In the genomic region with DNA sequence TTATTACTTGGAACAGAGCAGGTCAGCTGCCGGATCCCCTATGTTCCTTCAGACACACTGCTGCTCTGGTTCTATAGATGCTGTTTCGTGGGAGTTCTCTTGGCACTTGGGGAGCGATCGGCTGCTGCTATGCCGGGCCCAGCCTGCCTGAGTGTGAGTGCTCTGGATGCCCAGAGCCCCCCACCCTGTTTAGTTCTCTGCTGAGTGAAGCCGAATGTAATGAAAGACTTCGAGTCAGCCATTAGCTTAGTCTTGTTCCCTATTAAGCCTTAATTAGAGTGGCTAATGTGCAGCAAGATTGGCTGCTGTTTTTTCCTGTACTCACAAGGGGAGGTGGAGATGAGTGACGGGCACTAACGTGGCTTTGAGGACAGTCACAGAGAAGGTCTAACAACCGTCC, we compare ENCODE assay signal across 16 mouse cellular contexts. TPM values are rescaled to one million over a fixed set of nuclear protein-coding genes. Genes with fewer than 3 reads are reported as not detected.
DNase-seq lines count a peak whose midpoint lies in the region; ATAC-seq and TF ChIP-seq lines count a peak whose summit lies in the region.
"Had no signal": no experiment of that assay in that cellular context is flagged by ENCODE, and none has a peak within 500 bp of the region (broad histone marks: within the 10 kb centered on the region; RNA-seq: fewer than 3 reads in every experiment).

No protein-coding gene starts in this region.

- 0 out of 2 replicates have a peak, but pooled peaks cover 3% of the 10 kb centered on the region for H3K4me1 ChIP-seq in kidney, postnatal 0 days (replicated peaks; ENCODE audit: insufficient read depth, low read length)
- peaks cover 7% of the 10 kb centered on the region for H3K4me1 ChIP-seq in forebrain, embryonic 16.5 days (replicated peaks; ENCODE audit: control insufficient read depth, insufficient read depth, low read length)
- H3K4me1 ChIP-seq in neural tube, embryonic 14.5 days (ENCODE audit: control insufficient read depth, insufficient read depth, low read length): 0 out of 2 replicates have a peak, but pooled peaks cover 5% of the 10 kb centered on the region

- no peak overlapping the region for H3K4me3 ChIP-seq in kidney, postnatal 0 days (replicated peaks; ENCODE audit: low read depth, low read length)
- no peak overlapping the region for H3K4me3 ChIP-seq in forebrain, embryonic 16.5 days (replicated peaks; ENCODE audit: low read length)
- H3K4me3 ChIP-seq in neural tube, embryonic 14.5 days (ENCODE audit: low read depth, low read length): no peak overlapping the region
- H3K4me3 ChIP-seq: heart, embryonic 10.5 days had no signal

- WGBS in kidney, postnatal 0 days: 28% methylated on average over 10 of the region's 10 CpGs
- 11% methylated on average over 10 of the region's 10 CpGs for WGBS in forebrain, embryonic 16.5 days
- WGBS in neural tube, embryonic 14.5 days: 17% methylated on average over 10 of the region's 10 CpGs

- TF ChIP-seq CTCF in kidney, postnatal 0 days (IDR thresholded peaks at IDR 0.05; ENCODE audit: low read depth): no peak

- 0 out of 2 replicates have a peak overlapping the region, but pooled peaks have one; percentile 8 for H3K9ac ChIP-seq in kidney, postnatal 0 days (ENCODE audit: low read depth, low read length)
- H3K9ac ChIP-seq in forebrain, embryonic 16.5 days (replicated peaks; ENCODE audit: low read depth, low read length): no peak overlapping the region
- H3K9ac ChIP-seq in neural tube, embryonic 14.5 days (replicated peaks; ENCODE audit: low read depth, low read length): no peak overlapping the region

- no peak; the same call in 1 of the 2 replicates for ATAC-seq in kidney, postnatal 0 days (replicated peaks; ENCODE audit: low FRiP score, low read depth)
- peak; percentile 78 for ATAC-seq in forebrain, embryonic 16.5 days
- peak; percentile 79 for ATAC-seq in neural tube, embryonic 14.5 days (ENCODE audit: low read depth)
- no peak for ATAC-seq in activated CD4-positive, CD25-positive, alpha-beta regulatory T cell, adult 4 months

- H3K9me3 ChIP-seq in kidney, postnatal 0 days (replicated peaks; ENCODE audit: low read length): no peaks in the 10 kb centered on the region
- no peaks in the 10 kb centered on the region for H3K9me3 ChIP-seq in forebrain, embryonic 16.5 days (ENCODE audit: control insufficient read depth, low read length)
- H3K9me3 ChIP-seq in neural tube, embryonic 14.5 days (ENCODE audit: control insufficient read depth, low read length): no peaks in the 10 kb centered on the region
- H3K9me3 ChIP-seq: heart, embryonic 10.5 days had no signal

- no peak overlapping the region for H3K27ac ChIP-seq in kidney, postnatal 0 days
- H3K27ac ChIP-seq in forebrain, embryonic 16.5 days (ENCODE audit: low read length): no peak overlapping the region
- no peak overlapping the region for H3K27ac ChIP-seq in neural tube, embryonic 14.5 days (ENCODE audit: low read depth, low read length)
- H3K27ac ChIP-seq: heart, embryonic 10.5 days had no signal

- no peak overlapping the region for H3K4me2 ChIP-seq in kidney, postnatal 0 days (ENCODE audit: low read length)
- no peak overlapping the region for H3K4me2 ChIP-seq in forebrain, embryonic 16.5 days (ENCODE audit: low read length)
- 0 out of 2 replicates have a peak overlapping the region, but pooled peaks have one; percentile 14 for H3K4me2 ChIP-seq in neural tube, embryonic 14.5 days (ENCODE audit: low read depth, low read length)

- H3K36me3 ChIP-seq in kidney, postnatal 0 days (ENCODE audit: insufficient read depth, low read length): 0 out of 2 replicates have a peak, but pooled peaks cover 22% of the 10 kb centered on the region
- H3K36me3 ChIP-seq in forebrain, embryonic 16.5 days (ENCODE audit: control insufficient read depth, insufficient read depth): no peaks in the 10 kb centered on the region
- 0 out of 2 replicates have a peak, but pooled peaks cover 4% of the 10 kb centered on the region for H3K36me3 ChIP-seq in neural tube, embryonic 14.5 days (ENCODE audit: control insufficient read depth, insufficient read depth, low read length)

- peak; percentile 10 for DNase-seq in embryo, embryonic 10 days (ENCODE audit: low spot score)
- DNase-seq in embryo, embryonic 9.5 days (ENCODE audit: extremely low spot score): no peak
- DNase-seq in kidney, postnatal 0 days (ENCODE audit: low spot score): peak; percentile 40
- DNase-seq in kidney, postnatal 36 days: no peak
- DNase-seq in MN1 (ENCODE audit: low spot score): no peak
- DNase-seq: cerebellum, adult 2 months; gastrocnemius, postnatal 10 days; kidney, postnatal 10 days; layer of hippocampus, postnatal 36 days; lung, adult 18-20 months; lung, postnatal 4 days had no signal

- H3K27me3 ChIP-seq in kidney, postnatal 0 days (ENCODE audit: insufficient read depth, low read length): no peaks in the 10 kb centered on the region
- H3K27me3 ChIP-seq in forebrain, embryonic 16.5 days (replicated peaks; ENCODE audit: control insufficient read depth, insufficient read depth, low read length): no peaks in the 10 kb centered on the region
- no peaks in the 10 kb centered on the region for H3K27me3 ChIP-seq in neural tube, embryonic 14.5 days (ENCODE audit: control insufficient read depth, insufficient read depth, low read length)
- H3K27me3 ChIP-seq: CH12.LX had no signal

RNA-seq across cellular contexts. Expression of a gene that starts 55.1 kb away (rescaled TPM):
- 8.9 and 9.3 TPM in 2 replicates for polyA plus RNA-seq in kidney, postnatal 0 days (2015; fragmentation: Nextera tagmentation; extraction: Ambion mirVana)
- polyA plus RNA-seq in forebrain, embryonic 16.5 days (2015; fragmentation: Nextera tagmentation; extraction: Ambion mirVana): 7.8 and 9.4 TPM in 2 replicates
- 1.9 and 2.4 TPM in 2 replicates for polyA plus RNA-seq in neural tube, embryonic 14.5 days (2014; fragmentation: Nextera tagmentation; extraction: Ambion mirVana)
- polyA plus RNA-seq in activated CD4-positive, CD25-positive, alpha-beta regulatory T cell, adult 4 months (2017; shearing (Covaris generic)): 1 to 10 TPM; 3.0 to 3.5 TPM

Comparison
In these comparisons a context has a peak if more than half of its experiments do, and no peak if none do; other contexts are left out.
1. DNase-seq: peak in embryo, embryonic 10 days (single experiment) and kidney, postnatal 0 days (single experiment); none in embryo, embryonic 9.5 days (single experiment), kidney, postnatal 36 days (0 of 2) and MN1 (single experiment).
2. ATAC-seq: peak in forebrain, embryonic 16.5 days (single experiment) and neural tube, embryonic 14.5 days (single experiment); none in kidney, postnatal 0 days (single experiment) and activated CD4-positive, CD25-positive, alpha-beta regulatory T cell, adult 4 months (single experiment).